Mouse (Mus musculus): ENCODE measurements at regions not wholly inside any gene's neighbourhood (a gene's known extent, or its start where the extent isn't known, plus 50 kb on each side); places are given as distances from the start of the nearest gene placed in this dataset.

DNA sequence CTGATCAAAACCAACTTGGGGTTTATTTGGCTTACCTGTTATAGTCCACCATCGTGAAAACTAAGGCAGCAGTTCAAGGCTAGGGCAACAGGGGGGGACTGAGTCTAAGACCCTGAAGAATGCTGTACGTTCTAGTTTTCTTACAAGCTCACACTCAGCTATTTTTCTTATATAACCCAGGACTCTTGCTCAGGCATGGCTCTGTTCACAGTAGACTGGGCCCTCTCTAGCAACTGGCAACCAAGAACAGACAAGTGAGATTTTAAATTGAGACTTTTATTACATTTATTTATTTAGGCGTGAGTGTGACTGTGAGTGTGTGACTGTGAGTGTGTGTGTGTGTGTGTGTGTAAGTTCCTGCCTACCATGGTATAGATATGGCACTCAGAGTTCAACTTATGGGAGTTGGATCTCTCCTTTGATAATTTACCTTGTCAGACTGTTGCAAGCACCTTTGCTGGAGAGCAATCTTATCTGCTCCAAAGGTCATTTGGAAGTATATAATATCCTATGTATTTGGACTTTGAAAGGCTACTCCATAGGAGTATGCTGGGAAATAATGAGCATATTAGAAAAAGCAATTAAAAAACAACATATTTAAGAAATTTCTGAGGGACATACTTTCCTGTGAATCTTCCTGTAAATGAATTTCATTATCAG lies 309.4 kb upstream of the Ndst3 start:
- H3K4me1 ChIP-seq (ENCODE audit: control insufficient read depth in 2 of 2, insufficient read depth in 2 of 2, low read length in 2 of 2, poor library complexity in 1 of 2): no peaks in the 10 kb centered on the region
- no peak overlapping the region for H3K27ac ChIP-seq (ENCODE audit: insufficient read depth, low read depth, low read length, poor library complexity, severe bottlenecking)
- in situ Hi-C loops (cut with MboI; ENCODE audit: low sequenced_read_pairs in 2 of 2, unreplicated experiment in 2 of 2): no loop called here
- no peaks in the 10 kb centered on the region for H3K9me3 ChIP-seq (ENCODE audit: control insufficient read depth, insufficient read depth, low read depth, low read length)
- no peak overlapping the region for H3K9ac ChIP-seq (ENCODE audit: insufficient read depth, low read depth, low read length, poor library complexity, severe bottlenecking)
- no peak for TF ChIP-seq ZC3H11A (IDR thresholded peaks at IDR 0.05; ENCODE audit: borderline replicate concordance, low read depth, low read length)
- TF ChIP-seq CHD2 (IDR thresholded peaks at IDR 0.05; ENCODE audit: low read depth, low read length): no peak
- TF ChIP-seq HCFC1 (IDR thresholded peaks at IDR 0.05; ENCODE audit: borderline replicate concordance, insufficient read depth, low read length): no peak
- TF ChIP-seq ZNF384 (IDR thresholded peaks at IDR 0.05; ENCODE audit: low read depth, low read length): no peak
- no peak for TF ChIP-seq MAFK (IDR thresholded peaks at IDR 0.05; ENCODE audit: insufficient read depth, low read depth, low read length)
- no peak for DNase-seq (ENCODE audit: low read depth, low spot score)
- H3K36me3 ChIP-seq (ENCODE audit: control insufficient read depth, insufficient read depth, low read length, poor library complexity, severe bottlenecking): no peaks in the 10 kb centered on the region
- H3K4me3 ChIP-seq (ENCODE audit: insufficient read depth in 1 of 2, low read depth in 1 of 2, low read length in 2 of 2, poor library complexity in 1 of 2, severe bottlenecking in 1 of 2): no peak overlapping the region

DNA sequence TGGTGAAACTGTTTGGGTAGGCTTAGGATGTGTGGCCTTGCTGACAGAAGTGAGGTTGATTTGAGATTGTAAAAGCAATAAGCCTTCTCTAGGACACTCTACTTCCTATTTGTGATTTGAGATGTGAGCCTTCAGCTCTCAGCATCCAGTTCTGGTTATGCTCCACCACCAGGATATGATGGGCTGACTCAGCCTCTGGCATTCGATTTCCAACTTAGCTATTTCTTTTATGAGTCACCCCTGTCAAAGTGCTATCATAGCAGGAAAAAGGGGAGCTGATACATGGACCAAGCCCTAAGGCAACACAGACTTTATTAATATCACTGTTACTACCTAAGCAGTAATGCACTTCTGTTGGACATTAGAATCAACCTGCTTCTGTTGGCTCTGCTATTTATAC lies 310.2 kb upstream of the Ndst3 start:
- Histone ChIP-seq H3K4me3 (ENCODE audit: insufficient read depth in 1 of 2, low read depth in 1 of 2, low read length in 2 of 2, poor library complexity in 1 of 2, severe bottlenecking in 1 of 2) (no peak overlapping the region), H3K27ac (ENCODE audit: insufficient read depth, low read depth, low read length, poor library complexity, severe bottlenecking) (no peak overlapping the region), H3K9ac (ENCODE audit: insufficient read depth, low read depth, low read length, poor library complexity, severe bottlenecking) (no peak overlapping the region), H3K4me1 (ENCODE audit: control insufficient read depth in 2 of 2, insufficient read depth in 2 of 2, low read length in 2 of 2, poor library complexity in 1 of 2) (no peaks in the 10 kb centered on the region), H3K36me3 (ENCODE audit: control insufficient read depth, insufficient read depth, low read length, poor library complexity, severe bottlenecking) (no peaks in the 10 kb centered on the region), H3K9me3 (ENCODE audit: control insufficient read depth, insufficient read depth, low read depth, low read length) (no peaks in the 10 kb centered on the region)
- in situ Hi-C loops (cut with MboI; ENCODE audit: low sequenced_read_pairs in 2 of 2, unreplicated experiment in 2 of 2): no loop called here
- TF ChIP-seq MAFK (IDR thresholded peaks at IDR 0.05; ENCODE audit: insufficient read depth, low read depth, low read length) (no peak), ZNF384 (IDR thresholded peaks at IDR 0.05; ENCODE audit: low read depth, low read length) (no peak), ZC3H11A (IDR thresholded peaks at IDR 0.05; ENCODE audit: borderline replicate concordance, low read depth, low read length) (no peak), HCFC1 (IDR thresholded peaks at IDR 0.05; ENCODE audit: borderline replicate concordance, insufficient read depth, low read length) (no peak), CHD2 (IDR thresholded peaks at IDR 0.05; ENCODE audit: low read depth, low read length) (no peak)
- no peak for DNase-seq (ENCODE audit: low read depth, low spot score)

DNA sequence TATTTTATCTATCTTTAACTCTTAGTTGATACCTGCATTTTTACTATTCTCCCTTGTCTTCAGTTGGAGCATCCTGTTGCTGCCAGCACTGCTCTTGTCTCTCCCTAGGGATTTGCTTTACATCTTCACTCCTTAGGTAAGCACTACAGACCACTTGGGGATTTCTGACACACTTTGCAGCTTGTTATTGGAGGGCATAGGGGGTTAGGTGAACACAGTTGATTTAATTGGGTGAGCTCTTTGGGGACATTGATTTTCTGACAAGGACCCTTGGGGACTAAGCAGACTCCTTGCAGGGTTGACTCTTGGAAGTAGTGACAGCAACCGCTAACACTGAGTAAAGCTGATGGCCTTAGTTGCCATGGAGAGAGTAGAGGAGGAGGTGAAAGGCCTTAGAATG lies 309.0 kb upstream of the Tram1l1 start:
- H3K9ac ChIP-seq (ENCODE audit: insufficient read depth, low read depth, low read length, poor library complexity, severe bottlenecking): no peak overlapping the region
- no peaks in the 10 kb centered on the region for H3K9me3 ChIP-seq (ENCODE audit: control insufficient read depth, insufficient read depth, low read depth, low read length)
- H3K36me3 ChIP-seq (ENCODE audit: control insufficient read depth, insufficient read depth, low read length, poor library complexity, severe bottlenecking): no peaks in the 10 kb centered on the region
- DNase-seq (ENCODE audit: low read depth, low spot score): no peak
- TF ChIP-seq HCFC1 (IDR thresholded peaks at IDR 0.05; ENCODE audit: borderline replicate concordance, insufficient read depth, low read length) (no peak), ZC3H11A (IDR thresholded peaks at IDR 0.05; ENCODE audit: borderline replicate concordance, low read depth, low read length) (no peak), ZNF384 (IDR thresholded peaks at IDR 0.05; ENCODE audit: low read depth, low read length) (no peak), MAFK (IDR thresholded peaks at IDR 0.05; ENCODE audit: insufficient read depth, low read depth, low read length) (no peak), CHD2 (IDR thresholded peaks at IDR 0.05; ENCODE audit: low read depth, low read length) (no peak)
- in situ Hi-C loops (cut with MboI; ENCODE audit: low sequenced_read_pairs in 2 of 2, unreplicated experiment in 2 of 2): no loop called here
- no peak overlapping the region for H3K4me3 ChIP-seq (ENCODE audit: insufficient read depth in 1 of 2, low read depth in 1 of 2, low read length in 2 of 2, poor library complexity in 1 of 2, severe bottlenecking in 1 of 2)
- no peak overlapping the region for H3K27ac ChIP-seq (ENCODE audit: insufficient read depth, low read depth, low read length, poor library complexity, severe bottlenecking)
- no peaks in the 10 kb centered on the region for H3K4me1 ChIP-seq (ENCODE audit: control insufficient read depth in 2 of 2, insufficient read depth in 2 of 2, low read length in 2 of 2, poor library complexity in 1 of 2)

DNA sequence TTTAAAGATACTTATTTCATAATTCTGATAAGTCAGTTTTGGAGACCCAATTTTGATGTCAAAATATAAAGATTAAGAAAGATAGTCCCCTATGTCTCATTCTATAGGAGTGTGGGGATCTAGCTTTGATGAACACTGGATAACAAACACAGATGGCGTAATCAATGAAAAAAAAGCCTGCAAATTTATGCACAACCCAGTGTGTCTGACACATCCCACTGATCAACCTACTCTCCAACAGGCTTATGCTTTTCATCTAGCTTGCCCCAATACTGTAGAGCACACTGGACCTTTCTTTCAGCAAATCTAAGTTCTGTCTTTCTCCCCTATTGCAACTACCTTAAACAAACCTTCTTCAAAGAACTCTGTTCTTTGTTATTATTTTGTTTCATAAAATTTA lies 302.0 kb upstream of the Tram1l1 start:
- in situ Hi-C loops (cut with MboI; ENCODE audit: low sequenced_read_pairs in 2 of 2, unreplicated experiment in 2 of 2): no loop called here
- H3K9me3 ChIP-seq (ENCODE audit: control insufficient read depth, insufficient read depth, low read depth, low read length): no peaks in the 10 kb centered on the region
- no peaks in the 10 kb centered on the region for H3K36me3 ChIP-seq (ENCODE audit: control insufficient read depth, insufficient read depth, low read length, poor library complexity, severe bottlenecking)
- no peak overlapping the region for H3K27ac ChIP-seq (ENCODE audit: insufficient read depth, low read depth, low read length, poor library complexity, severe bottlenecking)
- no peak for TF ChIP-seq HCFC1 (IDR thresholded peaks at IDR 0.05; ENCODE audit: borderline replicate concordance, insufficient read depth, low read length)
- TF ChIP-seq MAFK (IDR thresholded peaks at IDR 0.05; ENCODE audit: insufficient read depth, low read depth, low read length): no peak
- TF ChIP-seq CHD2 (IDR thresholded peaks at IDR 0.05; ENCODE audit: low read depth, low read length): no peak
- TF ChIP-seq ZNF384 (IDR thresholded peaks at IDR 0.05; ENCODE audit: low read depth, low read length): no peak
- TF ChIP-seq ZC3H11A (IDR thresholded peaks at IDR 0.05; ENCODE audit: borderline replicate concordance, low read depth, low read length): no peak
- no peak overlapping the region for H3K4me3 ChIP-seq (ENCODE audit: insufficient read depth in 1 of 2, low read depth in 1 of 2, low read length in 2 of 2, poor library complexity in 1 of 2, severe bottlenecking in 1 of 2)
- no peak for DNase-seq (ENCODE audit: low read depth, low spot score)
- H3K9ac ChIP-seq (ENCODE audit: insufficient read depth, low read depth, low read length, poor library complexity, severe bottlenecking): no peak overlapping the region
- no peaks in the 10 kb centered on the region for H3K4me1 ChIP-seq (ENCODE audit: control insufficient read depth in 2 of 2, insufficient read depth in 2 of 2, low read length in 2 of 2, poor library complexity in 1 of 2)
